Mouse (Mus musculus): ENCODE measurements around the gene Calu.

DNA sequence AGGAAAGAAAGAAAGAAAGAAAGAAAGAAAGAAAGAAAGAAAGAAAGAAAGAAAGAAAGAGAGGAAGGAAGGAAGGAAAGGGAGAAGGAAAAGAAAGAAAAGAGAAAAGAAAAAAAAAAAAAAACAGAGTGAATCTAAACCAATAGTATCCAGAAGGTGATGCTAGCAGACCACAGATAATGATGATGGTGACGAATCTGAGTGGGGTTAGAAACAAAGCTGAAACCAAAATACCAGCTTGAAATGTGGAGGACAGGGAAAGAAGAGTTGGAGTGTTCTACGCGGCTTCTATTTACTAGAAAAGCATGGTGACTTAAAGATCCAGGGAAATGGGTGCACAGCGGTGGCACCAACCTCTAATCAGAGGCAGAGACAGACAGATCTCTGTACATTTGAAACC, 43.9 kb downstream of the Calu start:
- TF ChIP-seq POLR2A (IDR thresholded peaks at IDR 0.05; ENCODE audit: low read depth, low read length) (no peak), CTCF (IDR thresholded peaks at IDR 0.05; ENCODE audit: extremely low read depth, insufficient read length, insufficient replicate concordance, low read depth, low read length) (no peak)

Data from small intestine, adult 2 months (tissue).